Mouse (Mus musculus) layer of hippocampus, adult 2 months (tissue): ENCODE data around the gene Naa40. TPM values are rescaled to one million over a fixed set of nuclear protein-coding genes. Genes with fewer than 3 reads are reported as not detected.

Experiments
- DNase-seq, 2 experiments: peaks; one replicate each; pipeline ENCODE4 v3.0.0; 2022; ENCODE audit warnings: low spot score in 2 of 2
- H3K27ac ChIP-seq: fragments of 200-600 bp; 2 replicates; pipeline ENCODE4 v1.8.1; 2022
- H3K4me3 ChIP-seq: fragments of 200-600 bp; 2 replicates; pipeline ENCODE4 v1.8.1; 2022; ENCODE audit warnings: mild to moderate bottlenecking
- CTCF ChIP-seq: fragments of 200-600 bp; conservative IDR thresholded peaks from 2 replicates; pipeline ENCODE4 v1.8.1; 2022; ENCODE audit warnings: antibody characterized with exemption, mild to moderate bottlenecking, moderate library complexity
- total RNA-seq, 2 experiments: library from RNA; stranded (reverse); gene quantifications; 2 replicates each; pipeline ENCODE4 v1.2.3; 2021

Gene Naa40
- total RNA-seq, 2 experiments from 2014 or later = 34.2 to 38.1 TPM

DNA sequence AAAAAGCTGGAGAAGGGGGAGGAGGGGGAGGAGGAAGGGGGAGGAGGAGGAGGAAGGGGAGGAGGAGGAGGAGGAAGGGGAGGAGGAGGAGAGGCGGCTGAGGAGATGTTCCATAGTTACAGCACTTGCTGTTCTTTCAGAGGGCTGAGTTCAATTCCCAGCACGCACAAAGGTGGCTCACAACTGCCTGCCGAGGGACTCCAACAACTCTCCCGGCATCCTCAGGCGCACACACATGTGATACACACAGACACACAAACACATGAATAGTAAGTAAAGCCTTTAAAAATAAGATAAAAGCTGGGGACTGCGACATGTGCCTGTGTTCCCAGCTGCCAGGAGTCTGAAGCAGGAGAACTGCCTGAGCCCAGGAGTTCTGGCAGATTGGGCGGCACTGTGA, 59.5 kb downstream of the Naa40 start:
- no peak for DNase-seq
- H3K27ac ChIP-seq = peak overlapping the region; percentile 53; the same call in 1 of the 2 replicates
- no peak for TF ChIP-seq CTCF
- no peak overlapping the region for H3K4me3 ChIP-seq

DNA sequence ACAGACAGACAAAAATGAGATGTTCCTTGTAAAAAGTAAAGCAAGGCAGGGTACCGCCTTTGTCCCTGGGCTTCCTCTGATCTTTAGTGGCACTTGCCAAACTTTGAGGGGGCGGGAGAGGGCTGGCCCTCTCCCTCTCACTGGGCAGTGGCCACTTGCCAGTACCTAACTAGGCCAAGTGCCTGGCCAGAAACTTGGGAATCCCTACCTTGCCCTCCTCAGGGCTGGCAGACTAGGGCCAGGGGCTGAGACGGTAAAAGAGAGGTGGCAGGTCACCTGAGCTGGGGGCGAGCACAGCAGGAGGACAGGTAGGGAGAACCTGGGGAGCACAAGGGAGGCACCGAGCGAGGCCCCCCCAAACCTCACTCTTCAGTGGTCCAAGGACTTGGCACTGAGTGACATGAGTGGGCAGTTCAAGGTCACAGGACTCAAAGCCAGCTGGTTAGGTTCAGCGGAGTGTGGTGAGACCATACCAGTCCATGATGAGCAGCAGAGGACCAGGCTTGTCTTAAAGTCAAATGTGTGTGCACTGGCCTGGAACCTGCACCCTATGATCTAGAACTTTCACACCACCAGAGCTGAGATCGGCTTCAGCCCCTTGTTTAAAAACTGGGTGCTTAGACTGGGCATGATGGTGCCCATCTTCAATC, 60.1 kb downstream of the Naa40 start:
- DNase-seq = peak in 1 of 2 experiments; percentile 17
- Histone ChIP-seq H3K27ac (peak overlapping the region; percentile 47; the same call in 1 of the 2 replicates), H3K4me3 (no peak overlapping the region)
- no peak for TF ChIP-seq CTCF

DNA sequence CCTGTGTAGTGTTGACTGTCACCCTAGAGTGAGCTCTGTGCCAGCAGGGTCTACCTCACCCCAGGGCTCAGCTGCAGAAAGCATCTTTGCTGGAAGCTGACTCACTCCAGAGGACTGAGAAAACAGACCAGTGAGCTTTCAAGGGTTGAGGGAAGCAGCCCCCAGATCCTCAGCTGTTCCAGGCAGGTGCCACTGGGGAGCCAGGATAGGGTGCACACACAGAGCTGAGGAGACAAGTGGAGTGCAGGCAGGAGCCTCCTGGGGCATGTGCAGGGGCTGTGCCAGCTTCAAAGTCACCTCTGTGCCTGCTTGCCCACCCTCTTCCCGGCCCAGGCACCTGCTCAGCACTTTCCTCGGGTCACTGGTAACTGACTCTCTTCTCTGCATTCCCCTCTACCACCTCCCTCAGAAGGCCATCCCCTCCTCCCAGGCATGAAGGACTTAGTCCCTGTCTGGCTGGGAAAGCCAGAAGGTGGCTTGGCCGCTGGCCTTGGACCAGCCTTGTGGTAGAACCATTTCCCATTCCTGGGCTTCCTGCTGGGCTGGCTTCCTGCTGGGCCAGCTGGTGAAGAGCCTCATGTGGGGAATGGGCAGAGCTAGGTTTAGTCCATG, 62.0 kb downstream of the Naa40 start:
- no peak overlapping the region for H3K27ac ChIP-seq
- no peak for TF ChIP-seq CTCF
- no peak for DNase-seq
- no peak overlapping the region for H3K4me3 ChIP-seq

DNA sequence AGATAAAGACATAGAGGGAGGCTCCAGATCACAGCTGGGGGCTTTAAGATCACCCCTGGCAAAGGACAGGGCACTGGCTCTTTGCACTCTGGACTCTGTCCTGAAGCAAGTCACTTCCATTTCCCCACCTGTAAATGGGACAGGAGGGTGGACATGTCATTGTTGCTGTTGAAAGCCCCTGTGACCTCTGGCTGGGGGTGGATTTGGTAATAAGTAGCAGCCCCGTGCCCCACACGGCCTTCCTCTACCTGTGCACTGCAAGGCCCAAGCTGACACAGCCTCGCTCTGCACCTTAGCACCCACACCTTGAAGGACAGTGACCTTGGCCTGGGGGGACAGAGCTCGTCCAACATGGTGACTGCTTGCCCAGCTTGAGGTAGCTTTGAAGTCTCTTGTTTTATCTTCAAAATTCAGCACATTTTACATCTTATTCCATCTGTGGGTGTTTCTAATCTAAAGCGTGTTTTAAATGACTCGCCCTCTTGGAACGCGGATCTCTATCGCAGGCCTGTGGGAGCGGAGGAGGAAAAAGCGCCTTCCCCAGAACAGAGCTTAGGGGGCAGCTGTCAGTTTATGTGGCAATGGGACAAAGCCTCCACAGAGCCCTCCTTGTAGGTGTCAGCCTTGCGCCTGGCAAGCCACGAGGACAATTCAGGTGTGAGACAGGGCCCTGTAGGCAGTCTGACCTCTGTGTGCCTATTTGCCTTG, 63.0 kb downstream of the Naa40 start:
- Histone ChIP-seq H3K27ac (no peak overlapping the region), H3K4me3 (no peak overlapping the region)
- DNase-seq = no peak
- no peak for TF ChIP-seq CTCF

DNA sequence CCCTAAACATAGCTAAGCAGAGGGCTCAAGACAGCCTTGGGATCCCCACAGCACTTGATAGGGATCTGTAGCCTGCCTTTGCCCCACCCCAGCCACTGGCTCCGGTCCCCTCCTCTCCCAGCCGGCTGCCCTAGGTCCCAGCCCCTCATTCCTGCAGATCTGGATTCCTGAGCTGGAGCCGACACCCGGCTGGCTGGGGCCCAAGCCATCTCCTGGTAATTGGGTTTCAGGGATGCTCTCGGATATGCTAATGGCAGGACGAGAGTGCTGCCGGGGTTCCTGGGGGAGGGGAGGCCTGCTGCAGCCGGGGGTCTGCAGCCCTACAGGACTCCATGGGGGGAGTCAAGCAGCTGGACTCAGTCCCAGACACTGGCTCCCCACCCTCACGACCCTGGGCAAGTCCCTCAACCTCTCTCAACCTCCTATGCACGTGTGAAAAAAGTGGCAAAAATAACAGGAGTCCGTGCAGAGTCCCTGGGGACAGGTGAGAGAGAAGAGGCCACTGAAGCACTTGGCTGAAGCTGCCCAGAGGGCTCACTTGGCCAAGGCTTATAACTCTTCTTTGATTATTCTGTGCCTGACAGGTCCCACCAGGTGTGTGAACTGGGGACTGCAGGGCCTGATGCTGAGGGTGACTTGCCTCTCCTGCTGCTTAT, 64.8 kb downstream of the Naa40 start:
- no peak overlapping the region for H3K4me3 ChIP-seq
- DNase-seq = no peak
- no peak overlapping the region for H3K27ac ChIP-seq
- TF ChIP-seq CTCF = no peak

Other genes with a start within 250 kb of the Naa40 start
- 10 to 100 TPM; 26.1 to 27.6 TPM for gene Dnajc4, start 248.6 kb downstream of the Naa40 start, total RNA-seq
- gene Nudt22, start 245.1 kb downstream of the Naa40 start, total RNA-seq = 10 to 100 TPM; 13.2 to 15.5 TPM
- gene Trpt1, start 245.1 kb downstream of the Naa40 start, total RNA-seq = 10 to 100 TPM; 17.4 to 19.2 TPM
- 1 to 10 TPM; 3.6 to 5.0 TPM for gene Fermt3, start 221.7 kb downstream of the Naa40 start, total RNA-seq
- gene Stip1, start 201.2 kb downstream of the Naa40 start, total RNA-seq = 100 to 1,000 TPM; 179 to 195 TPM
- gene Macrod1, start 184.4 kb downstream of the Naa40 start, total RNA-seq = 10 to 100 TPM; 20.3 to 22.4 TPM
- gene Flrt1, start 135.5 kb downstream of the Naa40 start, total RNA-seq = 10 to 100 TPM; 17.9 to 19.5 TPM
- 100 to 1,000 TPM; 299 TPM for gene Otub1, start 34.9 kb downstream of the Naa40 start, total RNA-seq
- gene Cox8a, start 23.6 kb downstream of the Naa40 start, total RNA-seq = 1,000 to 10,000 TPM in 1 of 2 experiments, 100 to 1,000 TPM in 1; 959 to 1,016 TPM
- 10 to 100 TPM; 17.0 to 18.2 TPM for gene Rcor2, start 26.1 kb upstream of the Naa40 start, total RNA-seq
- 100 to 1,000 TPM; 119 to 127 TPM for gene Mark2, start 100.7 kb upstream of the Naa40 start, total RNA-seq
- gene Spindoc, start 141.8 kb upstream of the Naa40 start, total RNA-seq = 10 to 100 TPM; 30.2 to 31.7 TPM
- gene 2700081O15Rik, start 176.4 kb upstream of the Naa40 start, total RNA-seq = 10 to 100 TPM; 45.7 to 47.4 TPM
- 100 to 1,000 TPM; 733 to 764 TPM for gene Rtn3, start 242.1 kb upstream of the Naa40 start, total RNA-seq